Mouse (Mus musculus): ENCODE results near the gene Chpf.

DNA sequence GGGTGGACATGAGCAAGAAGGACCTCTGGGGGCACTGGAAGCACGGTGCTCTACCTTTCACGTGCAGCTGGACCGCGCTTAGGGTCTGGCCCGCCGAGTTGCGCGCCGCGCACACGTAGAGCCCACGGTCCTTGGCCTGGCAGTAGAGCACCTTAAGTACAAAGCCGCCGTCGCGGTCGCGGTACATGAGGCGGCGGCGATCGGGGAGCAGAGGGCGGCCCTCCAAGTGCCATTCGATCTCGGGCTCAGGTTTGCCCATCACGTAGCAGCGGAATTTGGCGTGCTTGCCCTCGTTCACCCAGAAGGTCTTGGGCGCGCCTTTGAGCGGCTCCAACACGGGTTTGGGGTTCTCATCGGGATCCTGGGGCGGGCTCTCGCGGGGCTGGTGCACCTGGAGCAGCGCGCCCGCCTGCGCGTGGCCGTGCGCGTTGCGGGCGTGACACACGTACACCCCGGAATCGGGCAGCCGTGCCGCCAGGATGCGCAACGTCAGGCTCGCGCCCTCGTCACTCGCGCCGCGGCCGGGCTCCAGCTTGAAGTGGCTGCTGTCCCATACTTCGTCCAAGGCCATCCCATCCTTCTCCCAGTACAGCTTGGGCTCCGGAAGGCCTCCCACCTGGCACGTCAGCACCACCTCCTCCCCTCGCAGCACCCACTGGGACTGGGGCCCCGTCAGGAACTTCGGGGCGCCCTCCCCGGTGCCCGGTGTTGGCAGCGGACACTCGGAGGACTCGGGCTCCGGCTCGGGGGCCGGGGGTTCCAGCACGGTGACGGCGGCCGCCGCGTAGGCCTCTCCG, 26.2 kb upstream of the Chpf start:
- TF ChIP-seq CTCF (IDR thresholded peaks at IDR 0.05) (peak; percentile 22), EP300 (IDR thresholded peaks at IDR 0.05) (no peak)
